Mouse (Mus musculus) CH12.LX (cell line): ENCODE measurements around the gene Htt. TPM values are rescaled to one million over a fixed set of nuclear protein-coding genes. Genes with fewer than 3 reads are reported as not detected.

Source experiments
- DNase-seq: peaks from one replicate; pipeline ENCODE4 v3.0.0-alpha.2; 2013; ENCODE audit errors: extremely low read depth
- H3K27ac ChIP-seq: 2 replicates; pipeline ENCODE4 v1.5.1; 2012; ENCODE audit warnings: low read depth, mild to moderate bottlenecking, control low read depth, moderate library complexity; ENCODE audit not compliant: insufficient read depth
- H3K27me3 ChIP-seq: replicated peaks from 2 replicates; pipeline ENCODE3; 2012; ENCODE audit warnings: inconsistent platforms
- H3K36me3 ChIP-seq, 2 experiments: replicated peaks in 1 of 2; 2 replicates each; pipeline versions ENCODE3 to v1.6.1; 2012; ENCODE audit warnings: inconsistent platforms in 1 of 2, low read length in 1 of 2, mild to moderate bottlenecking in 1 of 2, mixed read lengths in 1 of 2, moderate library complexity in 1 of 2; ENCODE audit not compliant: control insufficient read depth in 1 of 2, insufficient read depth in 1 of 2
- H3K4me1 ChIP-seq, 2 experiments: 2 replicates each; pipeline ENCODE4 v1.6.1; 2012; ENCODE audit warnings: inconsistent platforms in 1 of 2, moderate library complexity in 1 of 2; ENCODE audit not compliant: insufficient read depth in 2 of 2, control insufficient read depth in 1 of 2
- H3K4me2 ChIP-seq: 2 replicates; pipeline ENCODE4 v1.6.1; 2012; ENCODE audit warnings: low read depth, mild to moderate bottlenecking, control low read depth; ENCODE audit not compliant: poor library complexity, insufficient read depth, severe bottlenecking
- H3K4me3 ChIP-seq, 3 experiments: fragments of 150-350 bp in 1 of 3; sonication (generic) in 1 of 3; replicated peaks in 1 of 3; 2 replicates each; pipeline versions ENCODE3 to v1.5.1; 2011 to 2012; ENCODE audit warnings: low read depth in 2 of 3, low read length in 2 of 3, mild to moderate bottlenecking in 2 of 3, moderate library complexity in 2 of 3, control low read depth in 1 of 3, improper control_type of control experiment in 1 of 3, inconsistent platforms in 1 of 3, mixed read lengths in 1 of 3; ENCODE audit not compliant: poor library complexity in 1 of 3
- H3K79me2 ChIP-seq: replicated peaks from 2 replicates; pipeline ENCODE4 v1.6.1; 2012; ENCODE audit warnings: mild to moderate bottlenecking, moderate library complexity; ENCODE audit not compliant: control insufficient read depth, poor library complexity, insufficient read depth, severe bottlenecking; ENCODE audit errors: extremely low read depth
- H3K9ac ChIP-seq: 2 replicates; pipeline ENCODE4 v1.6.1; 2012; ENCODE audit warnings: low read depth, mild to moderate bottlenecking, control low read depth, moderate library complexity; ENCODE audit not compliant: insufficient read depth
- H3K9me3 ChIP-seq: replicated peaks from 2 replicates; pipeline ENCODE3; 2012; ENCODE audit warnings: low read length, inconsistent platforms, mixed read lengths
- BHLHE40 ChIP-seq: IDR thresholded peaks from 2 replicates; pipeline ENCODE4 v1.6.1; 2011; ENCODE audit warnings: mild to moderate bottlenecking, low read depth, low read length, improper control_type of control experiment
- E2F4 ChIP-seq: IDR thresholded peaks from 2 replicates; pipeline ENCODE4 v1.6.1; 2011; ENCODE audit warnings: low read depth, low read length, improper control_type of control experiment; ENCODE audit not compliant: insufficient replicate concordance
- ELF1 ChIP-seq: IDR thresholded peaks from 2 replicates; pipeline ENCODE4 v1.6.1; 2014; ENCODE audit warnings: low read depth, mild to moderate bottlenecking, inconsistent platforms, low read length, improper control_type of control experiment
- ETS1 ChIP-seq: conservative IDR thresholded peaks from 2 replicates; pipeline ENCODE4 v1.6.1; 2012; ENCODE audit warnings: low read depth, mild to moderate bottlenecking, inconsistent platforms, low read length, improper control_type of control experiment, moderate library complexity
- GABPA ChIP-seq: IDR thresholded peaks from 2 replicates; pipeline ENCODE4 v1.6.1; 2012; ENCODE audit warnings: low read depth, low read length, improper control_type of control experiment, inconsistent platforms; ENCODE audit not compliant: insufficient replicate concordance
- JUN ChIP-seq: IDR thresholded peaks from 2 replicates; pipeline ENCODE4 v1.6.1; 2011; ENCODE audit warnings: low read depth, mild to moderate bottlenecking, low read length, improper control_type of control experiment, moderate library complexity; ENCODE audit not compliant: insufficient read depth
- MAX ChIP-seq: IDR thresholded peaks from 2 replicates; pipeline ENCODE4 v1.6.1; 2011; ENCODE audit warnings: low read length, improper control_type of control experiment
- MEF2A ChIP-seq: IDR thresholded peaks from 2 replicates; pipeline ENCODE4 v1.6.1; 2014; ENCODE audit warnings: low read depth, mild to moderate bottlenecking, inconsistent platforms, low read length, improper control_type of control experiment, borderline replicate concordance
- NRF1 ChIP-seq: IDR thresholded peaks from 2 replicates; pipeline ENCODE4 v1.6.1; 2014; ENCODE audit warnings: low read depth, mild to moderate bottlenecking, inconsistent platforms, low read length, improper control_type of control experiment, moderate library complexity
- PAX5 ChIP-seq: IDR thresholded peaks from 2 replicates; pipeline ENCODE4 v1.6.1; 2012; ENCODE audit warnings: low read length, inconsistent platforms, mixed read lengths
- POLR2A ChIP-seq: IDR thresholded peaks from 2 replicates; pipeline ENCODE4 v1.6.1; 2011; ENCODE audit warnings: low read depth, mild to moderate bottlenecking, improper control_type of control experiment, low read length
- POLR2AphosphoS2 ChIP-seq: IDR thresholded peaks from 2 replicates; pipeline ENCODE4 v1.6.1; 2011; ENCODE audit warnings: low read depth, low read length, improper control_type of control experiment
- RAD21 ChIP-seq: IDR thresholded peaks from 2 replicates; pipeline ENCODE4 v1.6.1; 2011; ENCODE audit warnings: low read depth, mild to moderate bottlenecking, low read length, improper control_type of control experiment, moderate library complexity
- SMC3 ChIP-seq: IDR thresholded peaks from 2 replicates; pipeline ENCODE4 v1.6.1; 2011; ENCODE audit warnings: low read depth, low read length, improper control_type of control experiment
- UBTF ChIP-seq: IDR thresholded peaks from 2 replicates; pipeline ENCODE4 v1.6.1; 2012; ENCODE audit warnings: low read depth, mild to moderate bottlenecking, inconsistent platforms, low read length, improper control_type of control experiment, moderate library complexity
- USF1 ChIP-seq: IDR thresholded peaks from 2 replicates; pipeline ENCODE4 v1.6.1; 2014; ENCODE audit warnings: low read depth, mild to moderate bottlenecking, inconsistent platforms, low read length, improper control_type of control experiment
- ZC3H11A ChIP-seq: IDR thresholded peaks from 2 replicates; pipeline ENCODE4 v1.6.1; 2012; ENCODE audit warnings: low read depth, mild to moderate bottlenecking, inconsistent platforms, low read length, improper control_type of control experiment
- ZKSCAN1 ChIP-seq: IDR thresholded peaks from 2 replicates; pipeline ENCODE4 v1.6.1; 2012; ENCODE audit warnings: low read depth, inconsistent platforms, low read length, improper control_type of control experiment, borderline replicate concordance
- ZMIZ1 ChIP-seq: IDR thresholded peaks from 2 replicates; pipeline ENCODE4 v1.6.1; 2012; ENCODE audit warnings: low read depth, mild to moderate bottlenecking, inconsistent platforms, low read length, improper control_type of control experiment
- dilution Hi-C: fragments of 300-500 bp; cut with MboI; formaldehyde crosslinking; loops from 2 replicates; pipeline ENCODE4 v1.14.3; 2020; ENCODE audit warnings: low sequenced_read_pairs; ENCODE audit not compliant: extremely low pct_unique_long_range_greater_than_20kb, extremely low pct_ligation_motif_present
- in situ Hi-C: fragments of 300-500 bp; cut with MboI; formaldehyde crosslinking; loops from 3 replicates; pipeline ENCODE4 v1.14.3; 2019; ENCODE audit warnings: low sequenced_read_pairs, low pct_ligation_motif_present, low pct_unique_long_range_greater_than_20kb, mixed read lengths
- polyA plus RNA-seq: library from polyadenylated mRNA; unstranded; fragments of >175 nt; gene quantifications from 2 replicates; pipeline ENCODE4 v1.2.1, GENCODE M21; 2012; ENCODE audit warnings: low read depth; ENCODE audit not compliant: insufficient read length
- total RNA-seq, 2 experiments: library from RNA; depleted of rRNA; stranded (reverse); fragments of 300-350 nt in 1 of 2; fragments of >200 nt in 1 of 2; gene quantifications; 2 replicates each; pipeline ENCODE4 v1.2.3; 2012 to 2014

Gene Htt
- total and polyA plus RNA-seq, 3 experiments: 10.2 to 18.1 (median 18.1) TPM

DNA sequence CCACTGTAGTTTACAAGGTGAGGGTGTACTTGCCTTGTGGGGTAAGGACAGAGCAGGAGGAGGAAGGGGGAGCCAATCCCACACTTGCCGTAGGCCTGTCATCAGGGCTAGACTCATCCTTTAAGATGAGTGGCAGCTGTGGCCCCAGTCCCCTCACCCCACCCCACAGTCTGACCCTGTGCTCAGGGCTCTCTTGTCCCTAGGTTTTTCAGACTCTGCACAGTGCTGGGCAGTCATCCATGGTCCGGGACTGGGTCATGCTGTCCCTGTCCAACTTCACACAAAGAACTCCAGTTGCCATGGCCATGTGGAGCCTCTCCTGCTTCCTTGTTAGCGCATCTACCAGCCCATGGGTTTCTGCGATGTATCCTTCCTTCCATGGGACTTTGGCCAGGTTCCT lies 145.7 kb downstream of the Htt start:
- Histone ChIP-seq H3K79me2 (no peaks in the 10 kb centered on the region), H3K27ac (no peak overlapping the region), H3K4me3 (no peak overlapping the region), H3K4me2 (no peak overlapping the region), H3K9me3 (no peaks in the 10 kb centered on the region), H3K27me3 (no peaks in the 10 kb centered on the region), H3K4me1 (peaks cover 0 to 5% of the 10 kb centered on the region in 2 experiments; a peak in 1 of 4 replicates), H3K36me3 (peaks cover 67 to 95% of the 10 kb centered on the region in 2 experiments), H3K9ac (no peak overlapping the region)
- no peak for TF ChIP-seq GABPA
- no peak for TF ChIP-seq ZKSCAN1
- dilution Hi-C loops: no loop called here
- in situ Hi-C loops: no loop called here
- no peak for DNase-seq

DNA sequence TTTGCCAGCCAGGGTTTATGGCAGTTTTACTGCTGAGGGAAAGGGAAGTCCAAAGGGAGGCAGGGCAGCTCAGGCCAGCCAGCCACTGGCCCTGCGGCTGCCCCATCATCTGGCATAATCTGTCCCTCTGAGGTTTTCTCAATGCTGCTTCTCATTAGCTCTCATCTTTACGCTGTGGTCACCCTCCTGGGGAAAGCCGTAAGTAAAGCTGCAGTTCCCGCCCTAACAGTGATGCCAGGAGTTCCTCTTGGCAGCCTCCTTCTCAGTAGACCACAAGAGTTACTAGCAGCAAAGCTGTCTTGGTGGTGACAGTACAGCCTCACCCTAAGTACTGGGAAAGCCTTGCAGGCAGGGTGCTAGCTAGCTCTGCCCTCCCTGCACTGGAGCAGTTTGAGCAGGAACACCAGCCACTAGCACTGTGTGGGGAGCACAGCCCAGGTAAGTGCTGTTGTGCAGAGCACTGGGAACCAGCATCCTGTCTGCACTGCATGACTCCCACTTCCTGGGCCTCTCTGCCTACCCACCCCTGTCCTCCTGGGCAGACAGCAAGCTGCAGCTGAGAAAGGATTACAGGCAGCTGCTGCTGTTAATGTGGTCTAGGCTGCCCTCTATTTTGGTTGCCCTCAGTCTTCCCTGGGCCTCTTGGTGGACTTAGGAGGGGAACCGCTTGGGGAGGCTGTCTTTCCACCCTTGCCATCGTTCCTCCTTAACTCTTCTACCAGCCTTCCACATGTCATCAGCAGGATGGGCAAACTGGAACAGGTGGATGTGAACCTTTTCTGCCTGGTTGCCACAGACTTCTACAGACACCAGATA lies 146.6 kb downstream of the Htt start, which contains the start of gene Msantd1:
TSS of gene Msantd1 (plus strand) at position 103 of the 816 bp plus-strand sequence.
- no peak for DNase-seq
- peaks cover 0 to 5% of the 10 kb centered on the region in 2 experiments; a peak in 1 of 4 replicates for H3K4me1 ChIP-seq
- H3K4me3 ChIP-seq: no peak within 1 kb of the TSS
- no peak for TF ChIP-seq ZKSCAN1
- TF ChIP-seq UBTF: no peak
- no peak for TF ChIP-seq NRF1
- TF ChIP-seq ETS1: no peak
- TF ChIP-seq USF1: no peak
- no peak for TF ChIP-seq MEF2A
- no peak for TF ChIP-seq SMC3
- TF ChIP-seq PAX5: no peak
- no peak for TF ChIP-seq POLR2A
- TF ChIP-seq POLR2AphosphoS2: no peak
- TF ChIP-seq E2F4: no peak
- TF ChIP-seq BHLHE40: no peak
- no peak for TF ChIP-seq ZMIZ1
- no peak for TF ChIP-seq JUN
- TF ChIP-seq ZC3H11A: no peak
- no peak for TF ChIP-seq ELF1
- no peak for TF ChIP-seq RAD21
- no peak for TF ChIP-seq MAX
- TF ChIP-seq, all 38 proteins: peak for 0
- no peaks in the 10 kb centered on the region for H3K9me3 ChIP-seq
- no peaks in the 10 kb centered on the region for H3K27me3 ChIP-seq
- dilution Hi-C loops: no loop called here
- H3K36me3 ChIP-seq: peaks cover 58 to 93% of the 10 kb centered on the region in 2 experiments
- no peak within 1 kb of the TSS for H3K4me2 ChIP-seq
- no peaks in the 10 kb centered on the region for H3K79me2 ChIP-seq
- H3K27ac ChIP-seq: no peak within 1 kb of the TSS
- in situ Hi-C loops: no loop called here
- no peak within 1 kb of the TSS for H3K9ac ChIP-seq
